Mouse (Mus musculus) lung, postnatal 0 days (tissue): ENCODE data around the gene Lmo7. TPM values are rescaled to one million over a fixed set of nuclear protein-coding genes. Genes with fewer than 3 reads are reported as not detected.

Source experiments
- ATAC-seq: fragments of 200-750 bp; cut with Nextera tagmentation; 2 replicates; pipeline ENCODE4 v1.8.0; 2017; ENCODE audit warnings: moderate library complexity
- DNase-seq: peaks from one replicate; pipeline ENCODE4 v3.0.0-alpha.2; 2016; ENCODE audit warnings: low spot score
- H3K27ac ChIP-seq: fragments of 300-500 bp; sonication (generic); 2 replicates; pipeline ENCODE4 v1.5.1; 2014; ENCODE audit warnings: antibody characterized with exemption, mild to moderate bottlenecking, low read length, mixed read lengths
- H3K27me3 ChIP-seq: fragments of 300-500 bp; sonication (generic); replicated peaks from 2 replicates; pipeline ENCODE4 v1.6.1; 2014; ENCODE audit warnings: low read length, mixed read lengths; ENCODE audit not compliant: insufficient read depth
- H3K36me3 ChIP-seq: fragments of 300-500 bp; sonication (generic); 2 replicates; pipeline ENCODE4 v1.6.1; 2014; ENCODE audit warnings: low read length, mixed read lengths; ENCODE audit not compliant: insufficient read depth
- H3K4me1 ChIP-seq: fragments of 300-500 bp; sonication (generic); 2 replicates; pipeline ENCODE4 v1.6.1; 2014; ENCODE audit warnings: antibody characterized with exemption, low read depth, low read length, mixed read lengths; ENCODE audit not compliant: insufficient read depth
- H3K4me2 ChIP-seq: fragments of 300-500 bp; sonication (generic); replicated peaks from 2 replicates; pipeline ENCODE4 v1.6.1; 2014; ENCODE audit warnings: low read depth, mild to moderate bottlenecking, low read length, moderate library complexity, mixed read lengths
- H3K4me3 ChIP-seq: fragments of 300-500 bp; sonication (generic); 2 replicates; pipeline ENCODE4 v1.5.1; 2014; ENCODE audit warnings: low read depth, low read length
- H3K9ac ChIP-seq: fragments of 300-500 bp; sonication (generic); replicated peaks from 2 replicates; pipeline ENCODE4 v1.6.1; 2014; ENCODE audit warnings: low read depth, mild to moderate bottlenecking
- H3K9me3 ChIP-seq: fragments of 300-500 bp; sonication (generic); 2 replicates; pipeline ENCODE4 v1.6.1; 2016; ENCODE audit warnings: low read length, mixed read lengths
- CTCF ChIP-seq: IDR thresholded peaks from 2 replicates; pipeline ENCODE4 v1.5.1; 2016; ENCODE audit warnings: antibody characterized with exemption, mild to moderate bottlenecking
- EP300 ChIP-seq: IDR thresholded peaks from 2 replicates; pipeline ENCODE4 v1.6.1; 2016; ENCODE audit warnings: antibody characterized with exemption, mild to moderate bottlenecking, control low read depth
- WGBS: fragments of 180-500 bp; shearing (Covaris S2); extraction: QIAGEN DNeasy Blood & Tissue Kit; methylation state at CpG from one replicate; pipeline ENCODE4 v1.1.7; 2014; 5-methylcytosine and 5-hydroxymethylcytosine counted together
- polyA plus RNA-seq: library from polyadenylated mRNA; unstranded; fragments of >200 nt; fragmentation: Nextera tagmentation; extraction: Ambion mirVana; gene quantifications from 2 replicates; pipeline ENCODE4 v1.2.1, GENCODE M21; 2015

Lmo7 gene
- 125 and 152 TPM in 2 replicates for polyA plus RNA-seq

- TF ChIP-seq EP300 (no peak), CTCF (peak; percentile 30)
- H3K4me1 ChIP-seq = no peaks in the 10 kb centered on the region
- H3K4me3 ChIP-seq = peak within 1 kb of the TSS; percentile 59
- no peaks in the 10 kb centered on the region for H3K36me3 ChIP-seq
- H3K9me3 ChIP-seq = no peaks in the 10 kb centered on the region
- peaks cover 7% of the 10 kb centered on the region; the same call in 1 of the 2 replicates for H3K27me3 ChIP-seq
- H3K9ac ChIP-seq = peak within 1 kb of the TSS; percentile 34; the same call in 1 of the 2 replicates
- no peak within 1 kb of the TSS for H3K27ac ChIP-seq
- DNase-seq = peak; percentile 67
- H3K4me2 ChIP-seq = peak within 1 kb of the TSS; percentile 94
- peak; percentile 92 for ATAC-seq
- under 1% methylated on average over 45 of the region's 51 CpGs for WGBS
Observed at GRCm38 (mm10) chr14:101729237-101729971, at the start of gene Lmo7, which contains the start of gene Gm9922. Gene Lmo7, plus strand, starts transcription at chr14:101729957. Gene Gm9922, minus strand, starts transcription at chr14:101729814.

- H3K9ac ChIP-seq = no peak overlapping the region
- H3K4me2 ChIP-seq = no peak overlapping the region
- no peaks in the 10 kb centered on the region for H3K36me3 ChIP-seq
- H3K4me1 ChIP-seq = no peaks in the 10 kb centered on the region
- no peak overlapping the region for H3K4me3 ChIP-seq
- no peak for DNase-seq
- 93% methylated on average over 6 of the region's 6 CpGs for WGBS
- H3K27ac ChIP-seq = no peak overlapping the region
- no peaks in the 10 kb centered on the region for H3K9me3 ChIP-seq
- ATAC-seq = no peak
- no peaks in the 10 kb centered on the region for H3K27me3 ChIP-seq
- TF ChIP-seq CTCF (no peak), EP300 (no peak)
Observed at GRCm38 (mm10) chr14:101687696-101688095, 42.1 kb upstream of the Lmo7 start.

- Histone ChIP-seq H3K27ac (no peak overlapping the region), H3K4me2 (no peak overlapping the region), H3K9me3 (no peaks in the 10 kb centered on the region), H3K27me3 (no peaks in the 10 kb centered on the region), H3K9ac (no peak overlapping the region), H3K4me3 (no peak overlapping the region), H3K36me3 (no peaks in the 10 kb centered on the region), H3K4me1 (no peaks in the 10 kb centered on the region)
- DNase-seq (no peak), ATAC-seq (no peak)
- WGBS = 89% methylated on average over 2 of the region's 2 CpGs
- TF ChIP-seq EP300 (no peak), CTCF (no peak)
Observed at GRCm38 (mm10) chr14:101688406-101688805, 41.4 kb upstream of the Lmo7 start.

DNA sequence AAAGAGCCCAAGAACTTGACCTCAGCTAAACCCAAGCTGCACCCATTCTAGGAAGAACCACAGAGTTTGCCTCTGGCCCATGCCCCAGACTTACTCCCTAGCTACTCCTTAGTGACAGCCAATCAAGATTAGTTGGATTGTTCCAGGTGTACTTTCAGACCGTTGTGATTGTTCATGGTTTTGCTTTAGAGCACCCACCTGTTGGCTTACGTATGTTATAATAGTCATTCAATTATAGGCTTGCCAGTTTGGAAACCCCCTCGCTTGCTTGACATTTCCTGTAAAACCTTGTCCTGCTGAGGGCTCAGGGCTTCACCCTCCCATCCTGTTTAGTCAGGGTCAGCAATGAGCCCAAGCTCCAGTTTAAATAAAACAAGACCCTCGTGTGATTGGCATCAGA, 25.3 kb upstream of the Lmo7 start:
- Histone ChIP-seq H3K4me1 (no peaks in the 10 kb centered on the region), H3K36me3 (no peaks in the 10 kb centered on the region), H3K27me3 (no peaks in the 10 kb centered on the region), H3K9me3 (no peaks in the 10 kb centered on the region), H3K4me2 (no peak overlapping the region), H3K4me3 (no peak overlapping the region), H3K9ac (no peak overlapping the region), H3K27ac (no peak overlapping the region)
- TF ChIP-seq CTCF (no peak), EP300 (no peak)
- WGBS = 65% methylated on average over 4 of the region's 4 CpGs
- DNase-seq (no peak), ATAC-seq (no peak)

DNA sequence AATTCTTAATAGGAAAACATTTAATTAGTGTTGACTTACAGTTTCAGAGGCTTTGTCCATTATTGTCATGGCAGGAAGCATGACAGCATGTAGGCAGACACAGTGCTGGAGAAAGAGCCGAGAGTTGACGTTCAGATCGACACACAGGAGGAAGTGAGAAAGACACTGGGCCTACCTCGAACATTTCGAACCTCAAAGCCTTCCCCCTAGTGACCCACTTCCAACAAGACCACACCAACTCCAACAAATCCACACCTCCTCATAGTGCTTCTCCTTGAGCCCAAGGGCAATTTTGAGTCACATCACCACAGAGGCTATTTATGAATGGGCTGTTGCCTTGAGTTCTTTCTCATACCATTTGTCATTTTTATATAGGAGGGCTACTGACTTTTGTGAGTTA, 22.7 kb upstream of the Lmo7 start:
- Histone ChIP-seq H3K4me1 (no peaks in the 10 kb centered on the region), H3K9me3 (no peaks in the 10 kb centered on the region), H3K27me3 (no peaks in the 10 kb centered on the region), H3K9ac (no peak overlapping the region), H3K4me2 (no peak overlapping the region), H3K36me3 (no peaks in the 10 kb centered on the region), H3K4me3 (no peak overlapping the region), H3K27ac (no peak overlapping the region)
- no peak for DNase-seq
- 81% methylated on average over 5 of the region's 5 CpGs for WGBS
- TF ChIP-seq CTCF (no peak), EP300 (no peak)
- ATAC-seq = no peak

DNA sequence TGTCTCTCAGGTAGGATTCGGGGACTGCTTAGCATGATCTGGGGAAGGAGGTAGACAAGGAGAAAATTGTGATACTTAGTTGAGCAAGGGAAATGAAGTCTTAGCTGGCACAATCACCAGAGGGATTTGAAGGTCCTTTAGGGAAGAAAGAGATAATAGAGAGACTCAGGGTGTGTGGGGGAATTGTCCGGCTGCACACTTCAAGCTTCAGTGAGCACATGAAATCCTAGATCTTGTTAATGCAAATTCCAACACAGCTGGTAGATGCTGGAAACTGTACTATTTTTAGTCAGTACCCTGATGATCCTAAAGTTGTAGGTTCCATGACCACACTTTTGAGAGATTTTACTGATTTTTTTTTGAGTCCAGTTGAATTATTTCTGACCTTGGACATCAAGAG, 15.3 kb upstream of the Lmo7 start:
- no peak overlapping the region for H3K9ac ChIP-seq
- no peak overlapping the region for H3K4me2 ChIP-seq
- no peaks in the 10 kb centered on the region for H3K4me1 ChIP-seq
- TF ChIP-seq EP300 (no peak), CTCF (no peak)
- 88% methylated on average over 2 of the region's 2 CpGs for WGBS
- H3K27ac ChIP-seq = no peak overlapping the region
- H3K36me3 ChIP-seq = no peaks in the 10 kb centered on the region
- no peaks in the 10 kb centered on the region for H3K27me3 ChIP-seq
- no peak overlapping the region for H3K4me3 ChIP-seq
- H3K9me3 ChIP-seq = no peaks in the 10 kb centered on the region
- DNase-seq = no peak
- ATAC-seq = no peak
